Mouse (Mus musculus) forebrain, postnatal 0 days (tissue): ENCODE measurements around the gene Hdac4. TPM values are rescaled to one million over a fixed set of nuclear protein-coding genes. Genes with fewer than 3 reads are reported as not detected.

Experiments used
- ATAC-seq: fragments of 200-750 bp; cut with Nextera tagmentation; 2 replicates; pipeline ENCODE4 v1.8.0; 2017; ENCODE audit warnings: mild to moderate bottlenecking, moderate library complexity
- DNase-seq: peaks from one replicate; pipeline ENCODE4 v3.0.0-alpha.2; 2015
- H3K27ac ChIP-seq: fragments of 300-500 bp; sonication (generic); 2 replicates; pipeline ENCODE4 v1.5.1; 2014; ENCODE audit warnings: low read depth, mild to moderate bottlenecking, antibody characterized with exemption, low read length, moderate library complexity, mixed read lengths
- H3K27me3 ChIP-seq: fragments of 300-500 bp; sonication (generic); 2 replicates; pipeline ENCODE4 v1.6.1; 2014; ENCODE audit warnings: mild to moderate bottlenecking, low read length, mixed read lengths; ENCODE audit not compliant: insufficient read depth
- H3K36me3 ChIP-seq: fragments of 300-500 bp; sonication (generic); 2 replicates; pipeline ENCODE4 v1.6.1; 2014; ENCODE audit warnings: mild to moderate bottlenecking, moderate library complexity; ENCODE audit not compliant: insufficient read depth
- H3K4me1 ChIP-seq: fragments of 300-500 bp; sonication (generic); 2 replicates; pipeline ENCODE4 v1.6.1; 2014; ENCODE audit warnings: antibody characterized with exemption; ENCODE audit not compliant: insufficient read depth
- H3K4me2 ChIP-seq: fragments of 300-500 bp; sonication (generic); 2 replicates; pipeline ENCODE4 v1.6.1; 2014; ENCODE audit warnings: low read depth, mild to moderate bottlenecking, moderate library complexity
- H3K4me3 ChIP-seq: fragments of 300-500 bp; sonication (generic); 2 replicates; pipeline ENCODE4 v1.5.1; 2014; ENCODE audit warnings: low read depth, low read length, mixed read lengths
- H3K9ac ChIP-seq: fragments of 300-500 bp; sonication (generic); 2 replicates; pipeline ENCODE4 v1.6.1; 2014; ENCODE audit warnings: mild to moderate bottlenecking
- H3K9me3 ChIP-seq: fragments of 300-500 bp; sonication (generic); 2 replicates; pipeline ENCODE4 v1.6.1; 2016; ENCODE audit warnings: low read length
- CTCF ChIP-seq: sonication (generic); IDR thresholded peaks from 2 replicates; pipeline ENCODE4 v1.5.1; 2016; ENCODE audit warnings: antibody characterized with exemption, control low read depth, low read depth
- WGBS: fragments of 180-500 bp; shearing (Covaris S2); extraction: QIAGEN DNeasy Blood & Tissue Kit; methylation state at CpG from one replicate; pipeline ENCODE4 v1.1.7; 2014; 5-methylcytosine and 5-hydroxymethylcytosine counted together
- polyA plus RNA-seq: library from polyadenylated mRNA; unstranded; fragments of >200 nt; fragmentation: Nextera tagmentation; extraction: Ambion mirVana; gene quantifications from 2 replicates; pipeline ENCODE4 v1.2.1, GENCODE M21; 2015
- total RNA-seq: library from RNA; depleted of rRNA; stranded (reverse); fragments of >200 nt; gene quantifications from 2 replicates; pipeline ENCODE4 v1.2.3, GENCODE M21; 2014

The Hdac4 gene
- total and polyA plus RNA-seq, 2 experiments from 2014 or later = 21.3 to 57.0 TPM

GRCm38 (mm10) chr1:92048415-92049354 lies 146.8 kb downstream of the Hdac4 start:
- DNase-seq (no peak), ATAC-seq (no peak)
- no peaks in the 10 kb centered on the region for H3K9me3 ChIP-seq
- TF ChIP-seq CTCF = no peak
- WGBS = 94% methylated on average over 4 of the region's 4 CpGs
- H3K36me3 ChIP-seq = no peaks in the 10 kb centered on the region
- no peaks in the 10 kb centered on the region for H3K4me1 ChIP-seq
- no peaks in the 10 kb centered on the region for H3K27me3 ChIP-seq
- H3K4me3 ChIP-seq = no peak overlapping the region
- no peak overlapping the region for H3K9ac ChIP-seq
- no peak overlapping the region for H3K27ac ChIP-seq
- H3K4me2 ChIP-seq = no peak overlapping the region

- Histone ChIP-seq H3K36me3 (no peaks in the 10 kb centered on the region), H3K27ac (no peak overlapping the region), H3K4me1 (no peaks in the 10 kb centered on the region), H3K9me3 (no peaks in the 10 kb centered on the region), H3K4me2 (no peak overlapping the region), H3K4me3 (no peak overlapping the region), H3K27me3 (no peaks in the 10 kb centered on the region), H3K9ac (no peak overlapping the region)
- 90% methylated on average over 1 of the region's 1 CpGs for WGBS
- TF ChIP-seq CTCF = no peak
- no peak for DNase-seq
- no peak for ATAC-seq
Measured at GRCm38 (mm10) chr1:92045671-92046070, 149.8 kb downstream of the Hdac4 start.

GRCm38 (mm10) chr1:92044868-92045267 lies 150.6 kb downstream of the Hdac4 start:
- H3K27ac ChIP-seq = no peak overlapping the region
- no peaks in the 10 kb centered on the region for H3K27me3 ChIP-seq
- H3K36me3 ChIP-seq = no peaks in the 10 kb centered on the region
- DNase-seq (no peak), ATAC-seq (no peak)
- no peaks in the 10 kb centered on the region for H3K9me3 ChIP-seq
- H3K9ac ChIP-seq = no peak overlapping the region
- H3K4me1 ChIP-seq = no peaks in the 10 kb centered on the region
- no peak overlapping the region for H3K4me2 ChIP-seq
- TF ChIP-seq CTCF = no peak
- no peak overlapping the region for H3K4me3 ChIP-seq
- WGBS = 84% methylated on average over 3 of the region's 3 CpGs

GRCm38 (mm10) chr1:92043989-92044388 lies 151.5 kb downstream of the Hdac4 start:
- no peak overlapping the region for H3K27ac ChIP-seq
- no peaks in the 10 kb centered on the region for H3K36me3 ChIP-seq
- H3K4me3 ChIP-seq = no peak overlapping the region
- no peak overlapping the region for H3K4me2 ChIP-seq
- peak; percentile 63 for ATAC-seq
- H3K9me3 ChIP-seq = no peaks in the 10 kb centered on the region
- H3K27me3 ChIP-seq = no peaks in the 10 kb centered on the region
- no peak overlapping the region for H3K9ac ChIP-seq
- peak; percentile 37 for DNase-seq
- H3K4me1 ChIP-seq = peaks cover 7% of the 10 kb centered on the region; the same call in 1 of the 2 replicates
- TF ChIP-seq CTCF = no peak

- Histone ChIP-seq H3K27me3 (no peaks in the 10 kb centered on the region), H3K4me2 (no peak overlapping the region), H3K36me3 (no peaks in the 10 kb centered on the region), H3K4me3 (no peak overlapping the region), H3K9ac (no peak overlapping the region), H3K27ac (no peak overlapping the region), H3K9me3 (no peaks in the 10 kb centered on the region), H3K4me1 (peaks cover 12% of the 10 kb centered on the region; the same call in 1 of the 2 replicates)
- WGBS = 39% methylated on average over 3 of the region's 3 CpGs
- no peak for TF ChIP-seq CTCF
- DNase-seq (no peak), ATAC-seq (no peak)
Measured at GRCm38 (mm10) chr1:92042126-92042525, 153.4 kb downstream of the Hdac4 start.

- ATAC-seq = no peak
- Histone ChIP-seq H3K9ac (no peak overlapping the region), H3K27ac (no peak overlapping the region), H3K4me2 (no peak overlapping the region), H3K4me1 (peaks cover 12% of the 10 kb centered on the region; the same call in 1 of the 2 replicates), H3K27me3 (no peaks in the 10 kb centered on the region), H3K36me3 (no peaks in the 10 kb centered on the region), H3K9me3 (no peaks in the 10 kb centered on the region), H3K4me3 (no peak overlapping the region)
- no peak for TF ChIP-seq CTCF
- 52% methylated on average over 3 of the region's 3 CpGs for WGBS
- DNase-seq = no peak
Measured at GRCm38 (mm10) chr1:92041290-92041689, 154.2 kb downstream of the Hdac4 start.

DNA sequence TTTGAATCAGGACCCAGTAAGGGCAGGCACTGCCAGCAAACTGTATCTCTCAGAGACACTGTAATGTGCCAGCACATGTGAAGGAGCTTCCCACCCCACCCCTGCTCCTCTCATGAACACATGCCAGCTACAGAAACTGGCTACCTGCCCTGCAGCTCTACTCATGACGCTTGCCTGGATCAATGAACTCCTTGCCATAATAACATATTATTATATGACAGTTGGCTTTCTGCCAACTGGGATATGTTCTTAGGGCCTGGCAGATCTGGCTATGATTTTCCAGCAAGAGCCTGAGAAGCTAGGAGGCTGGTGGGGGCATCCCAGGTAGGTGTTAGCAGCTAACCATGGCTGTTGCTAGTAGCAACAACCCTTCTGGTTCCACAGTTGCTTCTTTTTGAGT lies 156.8 kb downstream of the Hdac4 start:
- peak; percentile 84 for ATAC-seq
- H3K9me3 ChIP-seq = no peaks in the 10 kb centered on the region
- peak; percentile 76 for DNase-seq
- TF ChIP-seq CTCF = no peak
- no peaks in the 10 kb centered on the region for H3K36me3 ChIP-seq
- H3K27me3 ChIP-seq = no peaks in the 10 kb centered on the region
- H3K4me3 ChIP-seq = no peak overlapping the region
- H3K9ac ChIP-seq = no peak overlapping the region
- 6% methylated on average over 1 of the region's 1 CpGs for WGBS
- H3K27ac ChIP-seq = no peak overlapping the region
- no peak overlapping the region for H3K4me2 ChIP-seq
- peaks cover 12% of the 10 kb centered on the region; the same call in 1 of the 2 replicates for H3K4me1 ChIP-seq
